Mouse (Mus musculus) adrenal gland, postnatal 10 days (tissue): Measurements from ENCODE around the gene Pla2g1b. TPM values are rescaled to one million over a fixed set of nuclear protein-coding genes. Genes with fewer than 3 reads are reported as not detected.

Experiments used
- DNase-seq: peaks from one replicate; pipeline ENCODE4 v3.0.0; 2021; ENCODE audit warnings: mixed read lengths
- total RNA-seq, 2 experiments: library from RNA; stranded (reverse); gene quantifications; 2 replicates each; pipeline ENCODE4 v1.2.3; 2021

Pla2g1b gene
- total RNA-seq, 2 experiments from 2014 or later: not detected

GRCm38 (mm10) chr5:115447108-115447507 lies 19.0 kb upstream of the Pla2g1b start:
- DNase-seq: peak; percentile 41

DNA sequence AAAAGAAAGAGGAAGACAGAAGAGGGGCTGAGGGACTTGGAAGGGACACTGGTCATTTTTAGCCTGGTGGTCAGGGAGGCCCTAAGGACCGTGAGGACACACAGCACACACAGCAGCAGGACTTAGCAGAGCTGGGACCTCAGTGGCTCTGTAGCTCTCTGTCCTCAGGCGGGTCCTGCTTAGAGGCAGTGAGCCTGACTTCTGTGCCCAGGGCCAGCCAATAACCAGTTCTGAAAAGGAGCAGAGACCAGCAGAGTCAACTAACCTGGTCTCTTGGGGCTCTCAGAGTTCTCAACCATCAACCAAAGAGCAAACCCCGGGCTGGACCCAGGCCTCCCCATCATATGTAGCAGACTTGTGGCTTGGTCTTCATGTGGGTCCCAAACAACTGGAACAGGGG lies 16.8 kb upstream of the Pla2g1b start:
- DNase-seq: no peak

DNA sequence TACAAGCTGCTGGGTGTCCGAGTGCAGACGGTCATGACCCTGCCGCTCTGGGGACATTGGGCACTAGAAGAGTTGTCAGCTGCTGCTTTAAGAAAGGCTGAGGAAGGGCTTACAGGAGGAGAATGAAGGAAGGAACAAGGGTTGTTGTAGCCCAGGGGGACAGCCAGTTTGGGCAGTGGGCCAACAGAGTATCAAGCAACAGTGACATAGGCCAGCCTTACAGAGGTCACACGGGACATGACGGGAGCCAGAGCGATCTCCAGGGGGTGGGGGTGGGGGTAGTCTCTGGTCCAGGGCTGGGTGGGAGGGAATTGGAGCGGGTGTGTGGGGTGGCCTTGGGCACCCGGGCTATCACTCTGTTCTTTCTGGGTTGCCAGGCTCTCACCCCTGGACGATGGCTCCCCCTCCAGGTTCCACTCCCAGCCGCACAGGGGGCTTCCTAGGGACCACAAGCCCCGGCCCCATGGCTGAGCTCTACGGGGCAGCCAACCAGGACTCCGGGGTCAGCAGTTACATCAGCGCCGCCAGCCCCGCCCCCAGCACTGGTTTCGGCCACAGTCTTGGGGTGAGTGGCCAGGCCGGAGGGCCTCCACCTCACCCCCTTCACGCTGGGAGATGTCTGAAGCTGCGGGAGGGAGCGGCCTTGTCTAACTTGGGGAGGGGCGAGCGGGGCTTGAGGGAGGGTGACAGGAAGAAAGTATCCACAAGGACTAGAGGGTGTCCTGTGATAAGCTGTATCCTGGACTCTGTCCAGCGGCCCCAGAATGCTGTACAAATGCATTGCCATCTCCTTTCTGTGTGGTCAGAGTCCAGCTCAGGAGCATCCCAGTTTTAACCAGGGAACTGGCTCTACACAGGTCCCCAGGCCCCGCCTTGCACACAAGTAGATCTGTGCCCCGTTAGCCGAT lies 15.4 kb upstream of the Pla2g1b start:
- DNase-seq: no peak

- DNase-seq: no peak
Measured at GRCm38 (mm10) chr5:115454422-115455090, 11.5 kb upstream of the Pla2g1b start.

DNA sequence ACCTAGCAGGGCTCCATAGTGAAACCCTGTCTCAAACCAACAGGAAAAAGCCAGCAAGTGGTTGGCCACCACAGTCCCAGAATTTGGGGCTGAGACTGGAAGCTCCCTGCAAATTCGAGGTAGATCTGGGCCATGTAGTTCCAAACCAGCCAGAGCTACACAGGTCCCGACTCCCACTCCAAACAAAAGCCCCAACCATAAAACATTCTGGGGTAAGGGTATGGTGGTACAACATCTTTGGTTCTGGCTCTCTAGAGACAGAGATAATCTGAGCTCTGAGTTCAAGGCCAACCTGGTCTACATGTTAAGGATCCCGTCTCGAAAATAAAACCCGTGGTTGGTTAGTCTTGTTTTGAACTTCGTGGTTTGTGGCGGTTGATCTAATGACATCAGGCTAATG lies 10.2 kb upstream of the Pla2g1b start:
- DNase-seq: no peak

DNA sequence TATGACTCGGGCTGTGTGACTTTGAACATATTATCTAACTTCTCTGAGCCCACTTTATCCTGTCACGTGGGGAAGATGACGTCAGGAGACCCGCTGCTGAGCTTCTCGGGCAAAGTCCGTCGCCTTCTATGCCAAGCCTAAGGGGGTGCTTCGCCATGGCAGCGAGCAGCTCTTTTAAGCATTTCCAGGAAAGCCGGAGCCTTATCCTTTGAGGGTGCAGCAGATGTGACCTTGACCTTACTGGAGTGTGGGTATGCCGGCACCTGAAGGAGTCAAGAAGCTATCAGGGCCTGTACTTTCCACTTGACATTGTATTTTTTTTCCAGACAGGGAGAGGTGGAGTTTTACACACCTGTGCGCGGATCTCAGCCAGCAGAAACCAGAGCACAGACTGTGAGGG lies 7.1 kb upstream of the Pla2g1b start:
- no peak for DNase-seq

GRCm38 (mm10) chr5:115464408-115465115 lies 1.5 kb upstream of the Pla2g1b start:
- DNase-seq: no peak

GRCm38 (mm10) chr5:115469791-115470190 lies 3.7 kb downstream of the Pla2g1b start:
- no peak for DNase-seq

GRCm38 (mm10) chr5:115470766-115471531 lies 4.9 kb downstream of the Pla2g1b start:
- peak; percentile 78 for DNase-seq

DNA sequence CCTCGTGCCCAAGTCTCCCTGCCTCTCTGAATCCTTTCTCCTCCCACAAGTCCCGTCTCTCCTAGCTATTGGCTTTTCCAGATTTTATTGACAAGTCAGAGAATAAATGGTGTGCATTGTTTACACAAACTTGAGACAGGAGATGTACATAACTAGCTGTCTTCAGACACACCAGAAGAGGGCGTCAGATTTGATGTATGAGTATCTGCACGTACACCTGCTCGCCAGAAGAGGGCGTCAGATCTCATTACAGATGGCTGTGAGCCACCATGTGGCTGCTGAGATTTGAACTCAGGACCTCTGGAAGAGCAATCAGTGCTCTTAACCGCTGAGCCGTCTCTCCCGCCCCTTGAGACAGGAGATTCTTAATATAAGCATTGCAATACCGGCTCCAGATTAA lies 7.1 kb downstream of the Pla2g1b start:
- DNase-seq: no peak

- DNase-seq: peak; percentile 68
Measured at GRCm38 (mm10) chr5:115474174-115474828, 8.2 kb downstream of the Pla2g1b start.

GRCm38 (mm10) chr5:115475337-115476106 lies 9.5 kb downstream of the Pla2g1b start:
- DNase-seq: peak; percentile 64

DNA sequence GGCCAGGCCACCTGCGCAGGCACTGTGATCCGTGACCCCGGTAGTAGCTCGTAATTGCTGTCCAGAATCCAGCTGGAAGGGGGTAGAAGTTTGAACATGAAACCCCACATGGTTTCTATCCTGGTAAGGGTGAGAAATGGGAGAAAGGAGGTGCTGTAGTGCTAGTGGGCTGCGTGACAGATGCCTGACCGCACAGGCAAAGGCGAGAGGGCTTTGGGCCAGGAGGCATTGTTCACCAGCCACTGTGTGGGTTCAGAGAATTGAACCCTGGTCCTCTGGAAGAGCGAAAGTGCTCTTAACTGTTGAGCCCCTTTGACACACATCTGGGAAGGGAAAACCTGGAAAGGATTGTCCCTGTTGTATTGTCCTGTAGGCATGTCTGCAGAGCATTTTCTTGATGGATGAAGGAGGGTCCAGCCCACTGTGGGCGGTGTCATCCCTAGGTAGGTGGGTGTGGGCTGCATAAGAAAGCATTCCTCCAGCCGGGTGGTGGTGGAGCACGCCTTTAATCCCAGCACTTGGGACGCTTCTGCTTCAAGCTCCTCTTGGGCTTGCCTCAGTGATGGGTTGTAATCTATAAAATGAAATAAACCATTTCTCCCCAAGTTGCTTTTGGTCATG lies 10.2 kb downstream of the Pla2g1b start:
- no peak for DNase-seq

DNA sequence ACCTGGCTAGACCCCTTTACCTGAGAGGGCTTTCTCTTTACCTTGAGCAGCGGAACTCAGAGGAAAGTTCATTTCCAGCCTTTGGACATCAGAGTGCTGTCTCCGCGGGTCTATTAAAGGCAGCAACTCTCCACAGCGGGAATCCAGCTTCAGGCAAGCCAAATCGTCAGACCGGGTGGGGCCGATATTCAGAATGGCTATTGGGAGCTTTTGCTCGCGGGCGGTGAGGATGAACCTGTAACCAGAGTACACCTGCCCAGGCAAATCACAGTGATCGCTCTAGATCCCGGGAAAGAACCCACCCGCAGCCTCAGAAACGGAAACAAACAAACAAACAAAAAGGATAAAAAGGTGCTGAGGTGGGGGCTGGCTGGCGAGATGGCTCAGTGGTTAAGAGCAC lies 13.5 kb downstream of the Pla2g1b start:
- no peak for DNase-seq

DNA sequence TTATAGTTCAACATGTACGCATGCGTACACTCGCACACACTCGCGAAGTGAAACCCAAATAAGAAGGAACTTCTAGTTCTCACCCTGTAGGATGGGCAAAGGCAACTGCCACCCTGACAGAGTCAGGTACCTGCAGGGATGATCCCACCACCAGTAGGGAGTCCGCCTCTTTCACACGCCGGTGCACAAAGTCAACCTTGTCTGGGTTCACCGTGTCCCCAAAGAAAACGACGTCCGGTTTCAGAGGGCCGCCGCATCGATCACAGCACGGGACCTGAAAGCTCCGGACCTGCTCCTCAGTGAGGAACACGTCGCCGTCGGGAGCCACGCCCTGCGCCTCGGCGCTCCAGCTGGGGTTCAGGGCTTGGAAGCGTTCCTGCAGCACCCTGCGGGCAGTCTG lies 14.0 kb downstream of the Pla2g1b start:
- DNase-seq: no peak

DNA sequence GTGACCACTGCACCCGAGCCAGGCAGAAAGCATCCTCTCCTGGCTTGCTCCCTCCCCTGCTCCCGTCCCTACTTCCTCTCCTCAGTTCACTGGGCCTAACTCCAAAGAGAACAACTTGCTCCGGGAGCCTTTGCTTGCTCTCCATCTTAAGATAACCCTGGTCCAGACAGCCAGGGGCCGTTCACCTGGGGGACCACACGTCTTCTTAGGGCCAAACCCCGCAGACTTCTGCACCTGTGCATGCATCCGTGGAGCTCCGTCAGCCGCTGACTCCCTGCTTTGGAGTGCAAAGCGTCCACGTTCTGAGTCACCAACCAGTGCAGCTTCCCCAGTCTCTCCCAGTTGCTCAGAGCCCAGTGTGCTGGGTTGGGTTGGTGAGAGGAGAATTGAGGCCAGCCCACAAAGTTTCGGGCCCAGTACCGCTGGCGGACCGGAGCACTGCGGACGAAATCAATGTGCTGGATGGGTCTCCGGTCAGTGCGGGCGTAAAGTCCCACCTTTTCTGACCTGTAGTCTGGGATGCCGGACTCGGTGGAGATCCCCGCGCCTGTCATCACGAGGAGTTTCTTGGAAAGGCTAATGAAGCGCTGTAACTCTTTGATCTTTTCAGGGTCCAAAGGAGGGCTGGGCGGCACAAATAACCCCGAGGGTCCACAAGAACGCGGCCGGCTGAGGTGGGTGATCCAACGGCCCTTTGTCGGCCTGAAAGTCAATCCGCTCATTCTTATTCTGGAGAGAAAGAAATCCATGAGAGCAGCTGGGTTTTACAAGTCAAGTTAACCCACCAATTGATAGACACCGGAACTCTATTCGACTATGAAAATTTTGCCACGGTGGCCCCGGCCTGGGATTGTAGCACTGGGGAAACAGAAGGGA lies 16.6 kb downstream of the Pla2g1b start:
- no peak for DNase-seq

DNA sequence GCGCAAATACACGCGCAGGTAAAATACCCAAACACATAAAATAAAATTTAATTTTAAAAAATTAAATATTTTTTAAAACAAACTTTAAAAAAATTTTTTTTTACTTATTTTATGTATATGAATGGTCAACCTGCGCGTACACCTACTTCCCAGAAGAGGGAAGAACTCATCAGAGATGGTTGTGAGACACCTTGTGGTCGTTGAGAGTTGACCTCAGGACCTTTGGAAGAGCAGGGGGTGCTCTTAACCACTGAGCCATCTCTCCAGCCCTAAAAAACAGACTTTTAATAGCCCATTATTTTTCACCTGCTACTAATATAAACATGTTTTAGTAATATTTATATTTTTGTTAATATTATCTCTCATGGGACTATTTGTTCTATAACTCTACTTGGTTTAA lies 17.3 kb downstream of the Pla2g1b start:
- DNase-seq: no peak

DNA sequence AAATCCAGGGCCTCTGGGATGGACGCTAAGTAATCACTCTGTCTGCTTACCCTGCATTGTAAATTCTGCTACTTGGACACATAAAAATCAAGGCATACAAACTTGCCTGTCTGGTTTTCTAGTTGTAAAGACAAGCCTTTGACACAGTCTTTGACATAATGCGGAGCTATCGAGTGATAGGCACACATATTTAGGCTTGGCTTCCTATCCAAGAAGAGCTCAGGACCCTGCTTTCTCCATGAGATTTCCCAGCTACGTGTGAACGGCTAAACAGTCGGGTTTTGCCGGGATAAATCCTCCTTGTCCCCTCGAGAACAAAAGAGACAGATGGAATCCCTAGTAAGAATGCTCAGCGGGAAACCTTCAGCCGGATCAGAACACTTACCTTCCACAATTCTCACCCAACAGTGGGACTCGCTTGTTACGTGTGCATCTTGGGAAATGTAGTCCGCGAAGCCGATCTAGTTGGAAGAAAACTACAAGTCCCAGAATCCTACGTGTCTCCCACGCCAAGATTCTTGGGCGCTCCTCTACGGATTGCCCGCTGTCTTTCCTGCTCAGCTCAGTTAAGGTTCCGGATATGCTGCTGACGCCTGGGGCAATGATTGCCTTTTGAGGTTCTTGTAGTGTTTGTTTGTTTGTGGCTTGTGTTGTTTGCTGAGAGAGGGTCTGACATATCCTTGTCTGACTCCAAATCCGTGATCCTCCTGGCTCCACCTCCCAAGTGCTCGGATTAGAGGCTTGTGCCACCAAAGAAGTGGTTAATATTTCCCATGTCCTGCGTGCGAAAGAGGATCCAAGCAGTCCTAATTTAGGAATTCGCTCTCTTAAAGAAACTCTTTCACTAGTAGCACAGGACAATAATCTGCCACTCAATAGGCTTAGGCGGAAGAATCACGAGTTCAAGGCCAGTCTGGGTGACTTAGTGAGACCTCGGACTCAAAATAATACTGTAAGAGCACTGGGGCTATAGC lies 18.2 kb downstream of the Pla2g1b start, which contains the start of gene Sirt4:
Gene Sirt4 (minus strand): TSS at position 779 of the 974 bp plus-strand sequence.
- DNase-seq: peak; percentile 81
